Mouse (Mus musculus) bone marrow macrophage, adult 2 months (primary cell): ENCODE results near the gene Pacrg.

Experiments
- CTCF ChIP-seq: IDR thresholded peaks from 2 replicates; pipeline ENCODE4 v1.5.1; 2012; ENCODE audit warnings: low read depth, mild to moderate bottlenecking, low read length, moderate library complexity
- POLR2A ChIP-seq: IDR thresholded peaks from 2 replicates; pipeline ENCODE4 v1.6.1; 2012; ENCODE audit warnings: mild to moderate bottlenecking, low read depth, low read length, borderline replicate concordance

DNA sequence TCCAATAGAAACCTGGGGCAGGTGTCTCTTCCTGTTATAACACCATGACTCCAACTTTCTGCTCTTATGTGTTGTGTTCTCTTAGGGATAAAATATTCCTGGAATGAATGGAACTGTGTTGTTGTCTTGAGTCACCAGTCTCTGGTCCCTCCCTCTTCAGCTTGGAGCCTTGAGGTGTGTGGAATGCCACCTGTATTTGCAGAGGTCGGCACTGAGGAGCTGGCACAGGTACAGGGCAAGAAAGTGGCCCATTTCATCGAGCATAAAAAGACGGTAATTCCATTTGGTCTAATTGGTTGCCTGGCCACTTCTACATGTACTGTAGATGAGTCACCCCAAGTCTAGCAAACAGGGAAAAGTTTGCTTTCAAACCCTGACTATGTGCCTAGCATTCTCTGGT is 376.5 kb downstream of the Pacrg start:
- TF ChIP-seq CTCF (no peak), POLR2A (no peak)
